Mouse (Mus musculus) thymus, postnatal 10 days (tissue): ENCODE results near the gene Foxr2.

Source experiments
- DNase-seq, 2 experiments: peaks; one replicate each; pipeline ENCODE4 v3.0.0; 2021; ENCODE audit warnings: low spot score in 2 of 2

Gene Foxr2

DNA sequence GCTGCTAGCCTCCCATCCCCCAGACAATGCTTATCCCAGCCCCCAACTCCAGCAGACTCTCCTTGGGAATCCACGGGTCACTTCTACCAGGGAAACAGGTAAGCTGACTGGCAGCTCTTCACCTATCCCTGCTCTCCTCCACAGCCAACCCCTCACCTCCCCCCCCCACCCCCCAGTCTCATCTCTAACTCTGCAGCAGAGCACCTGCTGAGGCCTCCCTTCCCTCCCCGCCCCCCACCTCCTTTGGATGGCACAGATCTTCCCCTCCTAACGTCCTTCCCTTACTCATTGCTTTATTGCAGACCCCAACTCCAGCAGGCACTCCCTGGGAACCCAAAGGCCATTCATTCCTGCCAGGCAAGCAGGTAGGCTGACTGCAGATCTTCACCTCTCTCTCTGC lies at the start of gene Foxr2:
Gene Foxr2 (plus strand): TSS at position 301 of the 400 bp plus-strand sequence.
- DNase-seq, result no peak

DNA sequence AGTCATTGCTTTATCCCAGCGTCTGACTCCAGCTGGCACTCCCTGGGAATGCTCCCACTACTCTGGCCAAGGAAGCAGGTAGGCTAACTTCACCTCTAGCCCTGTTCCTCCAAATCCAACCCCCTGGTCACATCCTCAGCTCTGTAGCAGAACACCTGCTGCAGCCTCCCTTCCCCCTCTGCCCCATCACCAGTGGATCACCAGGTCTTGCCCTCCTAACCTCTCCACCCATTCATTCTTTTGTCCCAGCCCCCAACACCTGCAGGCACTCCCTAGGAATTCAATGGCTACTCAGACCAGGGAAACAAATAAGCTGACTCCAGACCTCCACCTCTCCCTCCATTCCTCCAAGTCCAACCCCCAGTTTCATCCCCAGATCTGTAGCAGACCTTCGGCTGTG lies 427 bp downstream of the Foxr2 start:
- DNase-seq, result no peak

DNA sequence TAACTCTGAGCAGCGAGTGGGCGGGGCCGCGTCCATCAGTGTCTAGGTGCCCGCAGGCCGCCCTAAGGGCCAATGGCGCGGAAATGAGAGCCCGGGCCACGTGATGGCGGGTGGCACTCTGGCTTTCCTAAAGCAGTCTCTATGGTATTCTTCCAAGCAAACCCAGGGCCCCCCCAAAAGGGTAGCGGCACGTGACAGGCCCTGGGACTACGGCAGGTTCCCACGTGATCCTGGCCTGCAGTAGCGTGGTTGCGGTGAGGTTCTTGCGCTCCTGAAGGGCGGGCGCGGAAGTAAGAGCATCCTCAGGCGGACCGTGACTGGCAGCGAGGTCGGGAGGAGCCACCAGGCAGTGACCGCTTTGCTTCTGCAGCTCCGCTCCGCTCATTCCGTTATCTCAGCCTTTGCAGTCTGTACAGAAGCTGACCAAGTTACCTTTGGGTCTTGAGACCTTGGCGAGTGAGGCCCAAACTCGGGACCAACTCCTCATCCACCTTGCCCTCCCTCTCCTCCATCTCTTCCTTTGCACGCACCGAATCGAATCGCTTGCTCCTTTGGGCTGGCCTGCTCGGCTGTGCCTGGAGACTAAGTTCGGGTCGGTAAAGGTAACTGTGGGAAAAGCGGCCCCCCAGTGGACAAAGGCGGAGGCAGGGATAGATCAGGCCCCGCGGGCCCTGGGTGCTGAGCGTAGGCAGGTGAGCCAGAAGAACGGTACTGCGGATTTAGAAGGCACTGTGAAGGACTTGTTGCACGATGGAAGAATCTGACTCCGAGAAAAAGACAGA lies 21.3 kb downstream of the Foxr2 start, which contains the start of gene Rragb:
Gene Rragb (plus strand): TSS at position 248 of the 782 bp plus-strand sequence.
- DNase-seq, result peak; percentile 26 to 56

DNA sequence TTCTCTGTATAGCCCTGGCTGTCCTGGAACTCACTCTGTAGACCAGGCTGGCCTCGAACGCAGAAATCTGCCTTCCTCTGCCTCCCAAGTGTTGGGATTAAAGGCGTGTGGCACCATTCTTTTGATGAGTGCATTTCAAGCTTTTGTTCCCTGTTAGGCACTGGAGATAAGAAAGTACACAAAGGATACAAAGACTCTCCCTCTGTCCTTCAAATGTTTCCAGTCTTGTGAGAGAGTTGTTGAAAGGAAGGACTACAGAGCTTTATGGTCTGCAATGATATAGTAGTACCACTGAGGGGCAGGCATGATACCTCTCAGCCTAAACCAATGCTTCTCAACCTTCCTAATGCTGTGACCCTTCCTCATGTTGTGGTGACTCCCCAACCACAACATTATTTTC lies 24.1 kb downstream of the Foxr2 start:
- DNase-seq, result no peak

DNA sequence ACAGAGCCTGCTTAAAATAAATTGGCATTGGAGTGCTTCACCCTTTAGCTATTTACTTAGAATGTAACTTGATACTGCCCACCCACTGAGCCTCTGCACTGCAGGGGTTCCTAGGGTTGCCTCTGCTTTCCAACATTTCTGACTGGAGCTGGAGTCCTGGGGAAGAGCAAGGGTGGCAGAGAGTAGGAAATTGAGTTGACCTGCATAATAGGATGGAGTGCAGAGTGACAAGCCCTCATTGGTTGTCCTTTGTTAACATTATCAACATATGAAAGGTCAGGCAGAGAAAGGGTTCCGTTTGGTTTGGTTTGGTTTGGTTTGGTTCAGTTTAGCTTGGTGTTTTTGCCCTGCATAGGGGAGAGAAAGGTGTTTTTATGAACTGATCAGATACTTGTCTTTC lies 33.2 kb downstream of the Foxr2 start:
- no peak for DNase-seq

DNA sequence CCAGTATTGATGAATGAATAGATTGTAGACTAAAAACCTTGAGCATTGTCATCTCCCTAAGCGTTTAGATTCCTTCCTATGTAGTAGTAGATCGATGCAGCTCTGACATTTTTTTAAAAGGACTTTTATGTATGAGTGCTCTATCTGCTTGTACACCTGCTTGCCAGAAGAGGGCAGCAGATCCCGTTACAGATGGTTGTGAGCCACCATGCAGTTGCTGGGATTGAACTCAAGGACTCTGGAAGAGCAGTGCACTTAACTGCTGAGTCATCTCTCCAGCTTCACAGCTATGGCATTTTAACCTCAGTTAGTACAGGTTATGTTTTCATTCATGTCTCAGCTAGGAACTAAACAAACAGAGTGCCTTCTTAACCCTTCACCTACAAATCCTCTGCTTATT lies 36.7 kb downstream of the Foxr2 start:
- peak in 1 of 2 experiments; percentile 4 for DNase-seq

DNA sequence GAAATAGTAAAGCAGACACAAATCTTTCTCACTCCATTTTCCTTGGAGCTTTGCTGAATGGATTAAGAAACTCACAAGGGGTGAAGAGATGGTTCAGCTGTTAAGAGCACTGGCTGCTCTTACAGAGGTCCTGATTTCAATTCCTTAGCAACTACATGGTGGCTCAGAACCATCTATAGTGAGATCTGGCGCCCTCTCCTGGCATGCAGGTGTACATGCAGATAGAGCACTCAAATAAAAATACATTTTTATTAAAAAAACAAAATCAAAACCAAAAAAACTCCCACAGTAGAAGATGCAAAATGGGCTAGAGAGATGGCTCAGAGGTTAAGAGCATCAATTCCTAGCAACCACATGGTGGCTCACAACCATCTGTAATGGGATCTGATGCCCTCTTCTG lies 56.2 kb downstream of the Foxr2 start:
- DNase-seq, result peak in 1 of 2 experiments; percentile 3

DNA sequence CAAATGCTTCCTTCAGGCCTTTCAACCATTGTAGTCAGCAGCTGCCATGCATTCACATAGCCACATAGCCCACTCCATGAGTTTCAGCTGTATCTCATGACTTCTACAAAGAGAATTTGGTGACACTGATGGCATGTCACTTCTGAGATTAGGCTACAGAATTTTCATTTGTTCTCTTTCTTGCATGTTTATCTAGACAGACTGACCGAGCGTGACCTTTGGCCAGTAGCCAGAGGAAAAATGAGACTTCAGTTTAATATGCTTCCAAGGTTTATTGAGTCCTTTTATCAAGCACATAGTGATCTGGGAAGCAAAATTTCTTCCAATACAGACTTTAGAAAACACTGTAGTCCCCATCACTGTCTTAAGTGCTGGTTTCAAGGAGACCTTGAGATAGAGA lies 63.6 kb downstream of the Foxr2 start:
- DNase-seq, result no peak
